Mouse (Mus musculus): ENCODE data around the gene Thbs2. TPM values are rescaled to one million over a fixed set of nuclear protein-coding genes. Genes with fewer than 3 reads are reported as not detected.

The Thbs2 gene
- polyA plus RNA-seq, 2 experiments: 0.63 to 0.65 TPM

DNA sequence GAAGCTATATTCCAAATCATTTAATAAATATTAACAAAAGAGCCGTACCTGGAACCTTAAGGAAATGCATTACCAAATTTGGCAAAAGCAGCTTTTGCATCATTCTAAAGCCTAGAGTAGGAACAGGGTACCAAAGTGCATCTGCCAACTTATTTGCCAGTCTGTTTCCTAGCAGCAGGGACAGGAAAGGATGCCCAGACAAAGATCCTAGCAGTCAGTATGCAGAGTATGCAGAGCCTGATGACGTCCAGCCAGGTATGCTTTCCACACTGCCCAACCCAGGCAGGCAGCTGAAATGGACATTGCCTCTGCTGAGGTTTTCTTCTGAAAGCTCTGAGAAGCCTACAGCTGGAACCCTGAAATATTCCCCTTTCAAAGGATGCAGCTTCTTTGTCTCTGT is 27.6 kb downstream of the Thbs2 start:
- Histone ChIP-seq H3K27me3 (ENCODE audit: control insufficient read depth, insufficient read depth, low read length) (no peaks in the 10 kb centered on the region), H3K4me1 (replicated peaks; ENCODE audit: control insufficient read depth in 2 of 2, insufficient read depth in 2 of 2, low read length in 1 of 2) (no peaks in the 10 kb centered on the region), H3K27ac (no peak overlapping the region), H3K4me2 (ENCODE audit: low read depth) (no peak overlapping the region), H3K9me3 (ENCODE audit: control insufficient read depth, low read length) (no peaks in the 10 kb centered on the region), H3K36me3 (replicated peaks; ENCODE audit: control insufficient read depth, insufficient read depth, low read depth) (no peaks in the 10 kb centered on the region), H3K4me3 (ENCODE audit: insufficient read depth in 1 of 2, low read depth in 2 of 2, low read length in 2 of 2) (no peak overlapping the region), H3K9ac (replicated peaks) (no peak overlapping the region)
- DNase-seq (ENCODE audit: low read depth in 3 of 3, low spot score in 3 of 3): no peak
- 56% methylated on average over 2 of the region's 2 CpGs for WGBS (ENCODE audit: insufficient replicate concordance)
- ATAC-seq (ENCODE audit: insufficient read depth): no peak
- TF ChIP-seq CTCF (IDR thresholded peaks at IDR 0.05; ENCODE audit: low read depth) (no peak), EP300 (IDR thresholded peaks at IDR 0.05; ENCODE audit: low read depth) (no peak)

DNA sequence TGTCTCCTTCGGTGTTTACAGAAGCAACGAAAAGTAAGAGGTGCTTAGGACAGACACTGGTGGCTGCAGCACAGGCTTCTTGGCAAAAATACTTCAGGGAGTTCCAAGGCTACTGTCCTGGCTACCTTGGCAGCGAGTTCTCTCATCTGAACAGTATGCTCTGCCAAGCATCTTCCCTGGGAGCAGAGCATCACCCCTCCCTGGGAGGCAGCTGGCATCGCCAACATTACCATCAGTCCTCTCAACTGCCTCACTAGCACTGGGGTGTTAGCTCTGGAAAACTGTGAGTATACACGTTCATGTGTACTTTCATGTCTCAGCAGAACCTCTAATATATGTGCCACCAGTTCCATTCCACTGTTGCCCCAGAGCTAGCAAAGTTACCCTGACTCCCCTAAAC is 30.7 kb downstream of the Thbs2 start:
- H3K4me3 ChIP-seq (ENCODE audit: insufficient read depth in 1 of 2, low read depth in 2 of 2, low read length in 2 of 2): no peak overlapping the region
- H3K9ac ChIP-seq (replicated peaks): no peak overlapping the region
- DNase-seq (ENCODE audit: low read depth in 3 of 3, low spot score in 3 of 3) (no peak), ATAC-seq (ENCODE audit: insufficient read depth) (no peak)
- H3K27ac ChIP-seq: no peak overlapping the region
- no peaks in the 10 kb centered on the region for H3K9me3 ChIP-seq (ENCODE audit: control insufficient read depth, low read length)
- no peaks in the 10 kb centered on the region for H3K36me3 ChIP-seq (replicated peaks; ENCODE audit: control insufficient read depth, insufficient read depth, low read depth)
- H3K4me1 ChIP-seq (replicated peaks; ENCODE audit: control insufficient read depth in 2 of 2, insufficient read depth in 2 of 2, low read length in 1 of 2): no peaks in the 10 kb centered on the region
- WGBS (ENCODE audit: insufficient replicate concordance): 53% methylated on average over 5 of the region's 5 CpGs
- H3K27me3 ChIP-seq (ENCODE audit: control insufficient read depth, insufficient read depth, low read length): no peaks in the 10 kb centered on the region
- H3K4me2 ChIP-seq (ENCODE audit: low read depth): no peak overlapping the region
- no peak for TF ChIP-seq EP300 (IDR thresholded peaks at IDR 0.05; ENCODE audit: low read depth)

GRCm38 (mm10) chr17:14662409-14662808 is 31.6 kb downstream of the Thbs2 start:
- Histone ChIP-seq H3K9ac (replicated peaks) (no peak overlapping the region), H3K4me3 (ENCODE audit: insufficient read depth in 1 of 2, low read depth in 2 of 2, low read length in 2 of 2) (no peak overlapping the region), H3K4me2 (ENCODE audit: low read depth) (no peak overlapping the region), H3K4me1 (replicated peaks; ENCODE audit: control insufficient read depth in 2 of 2, insufficient read depth in 2 of 2, low read length in 1 of 2) (no peaks in the 10 kb centered on the region), H3K36me3 (replicated peaks; ENCODE audit: control insufficient read depth, insufficient read depth, low read depth) (no peaks in the 10 kb centered on the region), H3K9me3 (ENCODE audit: control insufficient read depth, low read length) (no peaks in the 10 kb centered on the region), H3K27ac (no peak overlapping the region), H3K27me3 (ENCODE audit: control insufficient read depth, insufficient read depth, low read length) (no peaks in the 10 kb centered on the region)
- 53% methylated on average over 6 of the region's 6 CpGs for WGBS (ENCODE audit: insufficient replicate concordance)
- no peak for ATAC-seq (ENCODE audit: insufficient read depth)
- no peak for TF ChIP-seq CTCF (IDR thresholded peaks at IDR 0.05; ENCODE audit: low read depth)
- TF ChIP-seq EP300 (IDR thresholded peaks at IDR 0.05; ENCODE audit: low read depth): no peak
- no peak for DNase-seq (ENCODE audit: low read depth in 3 of 3, low spot score in 3 of 3)

DNA sequence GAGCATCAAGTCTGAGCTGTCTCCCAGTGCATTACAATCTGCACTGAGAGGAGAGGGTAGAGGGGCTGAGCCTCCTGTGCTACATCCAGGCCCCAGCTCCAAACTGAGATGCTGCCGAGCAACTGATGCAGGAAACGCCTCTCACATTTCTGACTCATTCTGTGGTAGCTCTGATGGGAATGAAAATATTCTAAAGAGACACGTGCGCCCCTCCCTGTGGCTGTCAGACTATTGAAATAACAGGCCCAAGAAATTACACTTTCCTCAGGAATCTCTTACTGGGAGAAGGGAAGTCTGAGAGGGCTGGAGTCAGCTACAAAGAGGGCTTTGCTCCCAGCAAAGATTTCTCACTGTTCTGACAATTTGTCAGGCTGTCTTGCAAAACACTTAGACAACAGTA is 34.3 kb downstream of the Thbs2 start:
- Histone ChIP-seq H3K4me3 (ENCODE audit: insufficient read depth in 1 of 2, low read depth in 2 of 2, low read length in 2 of 2) (no peak overlapping the region), H3K27me3 (ENCODE audit: control insufficient read depth, insufficient read depth, low read length) (no peaks in the 10 kb centered on the region), H3K9ac (replicated peaks) (no peak overlapping the region), H3K36me3 (replicated peaks; ENCODE audit: control insufficient read depth, insufficient read depth, low read depth) (no peaks in the 10 kb centered on the region), H3K4me1 (replicated peaks; ENCODE audit: control insufficient read depth in 2 of 2, insufficient read depth in 2 of 2, low read length in 1 of 2) (no peaks in the 10 kb centered on the region), H3K4me2 (ENCODE audit: low read depth) (no peak overlapping the region), H3K9me3 (ENCODE audit: control insufficient read depth, low read length) (no peaks in the 10 kb centered on the region), H3K27ac (no peak overlapping the region)
- no peak for DNase-seq (ENCODE audit: low read depth in 3 of 3, low spot score in 3 of 3)
- no peak for TF ChIP-seq CTCF (IDR thresholded peaks at IDR 0.05; ENCODE audit: low read depth)
- WGBS (ENCODE audit: insufficient replicate concordance): 63% methylated on average over 4 of the region's 4 CpGs
- no peak for ATAC-seq (ENCODE audit: insufficient read depth)

DNA sequence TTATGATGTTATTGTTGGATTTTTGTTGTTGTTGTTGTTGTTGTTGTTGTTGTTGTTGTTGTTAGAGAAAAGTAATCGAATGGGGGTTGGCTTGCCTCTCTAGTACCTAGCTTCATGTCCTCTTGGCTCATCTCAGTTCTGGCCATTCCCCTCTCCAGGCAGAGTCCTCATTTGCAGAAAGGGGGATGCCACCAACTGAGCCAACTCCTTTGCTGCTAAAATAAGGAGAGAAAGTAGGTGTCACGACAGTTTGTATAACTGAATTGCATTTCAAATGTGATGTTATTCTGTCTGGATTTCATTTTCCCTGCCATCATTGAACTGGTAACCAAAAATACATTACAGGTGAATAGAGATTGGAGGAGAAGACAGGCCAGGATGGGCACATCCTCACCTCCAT is 35.9 kb downstream of the Thbs2 start:
- Histone ChIP-seq H3K4me2 (ENCODE audit: low read depth) (no peak overlapping the region), H3K36me3 (replicated peaks; ENCODE audit: control insufficient read depth, insufficient read depth, low read depth) (no peaks in the 10 kb centered on the region), H3K27ac (no peak overlapping the region), H3K4me3 (ENCODE audit: insufficient read depth in 1 of 2, low read depth in 2 of 2, low read length in 2 of 2) (no peak overlapping the region), H3K27me3 (ENCODE audit: control insufficient read depth, insufficient read depth, low read length) (no peaks in the 10 kb centered on the region), H3K9me3 (ENCODE audit: control insufficient read depth, low read length) (no peaks in the 10 kb centered on the region), H3K9ac (replicated peaks) (no peak overlapping the region), H3K4me1 (replicated peaks; ENCODE audit: control insufficient read depth in 2 of 2, insufficient read depth in 2 of 2, low read length in 1 of 2) (no peaks in the 10 kb centered on the region)
- no peak for ATAC-seq (ENCODE audit: insufficient read depth)
- TF ChIP-seq CTCF (IDR thresholded peaks at IDR 0.05; ENCODE audit: low read depth) (no peak), EP300 (IDR thresholded peaks at IDR 0.05; ENCODE audit: low read depth) (no peak)
- DNase-seq (ENCODE audit: low read depth in 3 of 3, low spot score in 3 of 3): no peak
- WGBS (ENCODE audit: insufficient replicate concordance): 42% methylated on average over 2 of the region's 2 CpGs

GRCm38 (mm10) chr17:14657123-14657522 is 36.9 kb downstream of the Thbs2 start:
- ATAC-seq (ENCODE audit: insufficient read depth) (no peak), DNase-seq (ENCODE audit: low read depth in 3 of 3, low spot score in 3 of 3) (no peak)
- Histone ChIP-seq H3K27me3 (ENCODE audit: control insufficient read depth, insufficient read depth, low read length) (no peaks in the 10 kb centered on the region), H3K9ac (replicated peaks) (no peak overlapping the region), H3K27ac (no peak overlapping the region), H3K4me3 (ENCODE audit: insufficient read depth in 1 of 2, low read depth in 2 of 2, low read length in 2 of 2) (no peak overlapping the region), H3K9me3 (ENCODE audit: control insufficient read depth, low read length) (no peaks in the 10 kb centered on the region), H3K36me3 (replicated peaks; ENCODE audit: control insufficient read depth, insufficient read depth, low read depth) (no peaks in the 10 kb centered on the region), H3K4me2 (ENCODE audit: low read depth) (no peak overlapping the region), H3K4me1 (replicated peaks; ENCODE audit: control insufficient read depth in 2 of 2, insufficient read depth in 2 of 2, low read length in 1 of 2) (no peaks in the 10 kb centered on the region)
- TF ChIP-seq CTCF (IDR thresholded peaks at IDR 0.05; ENCODE audit: low read depth) (no peak), EP300 (IDR thresholded peaks at IDR 0.05; ENCODE audit: low read depth) (no peak)
